Mouse (Mus musculus): ENCODE measurements around the gene Dock1. TPM values are rescaled to one million over a fixed set of nuclear protein-coding genes. Genes with fewer than 3 reads are reported as not detected.

Gene Dock1
- total RNA-seq (2018; cell fraction: chromatin; rRNA removed), result 100 to 1,000 TPM; 158 to 476 (median 255) TPM
- total RNA-seq (2018; cell fraction: cytosol; rRNA removed), result 10 to 100 TPM; 14.5 to 38.4 (median 28.0) TPM
- total RNA-seq (2018; cell fraction: nucleus; rRNA removed), result 100 to 1,000 TPM in 10 of 26 experiments, 10 to 100 TPM in 16; 30.8 to 247 (median 82.1) TPM
- 15.0 to 24.6 TPM (median 23.4 TPM) in 3 replicates for polyA plus RNA-seq (2018)

DNA sequence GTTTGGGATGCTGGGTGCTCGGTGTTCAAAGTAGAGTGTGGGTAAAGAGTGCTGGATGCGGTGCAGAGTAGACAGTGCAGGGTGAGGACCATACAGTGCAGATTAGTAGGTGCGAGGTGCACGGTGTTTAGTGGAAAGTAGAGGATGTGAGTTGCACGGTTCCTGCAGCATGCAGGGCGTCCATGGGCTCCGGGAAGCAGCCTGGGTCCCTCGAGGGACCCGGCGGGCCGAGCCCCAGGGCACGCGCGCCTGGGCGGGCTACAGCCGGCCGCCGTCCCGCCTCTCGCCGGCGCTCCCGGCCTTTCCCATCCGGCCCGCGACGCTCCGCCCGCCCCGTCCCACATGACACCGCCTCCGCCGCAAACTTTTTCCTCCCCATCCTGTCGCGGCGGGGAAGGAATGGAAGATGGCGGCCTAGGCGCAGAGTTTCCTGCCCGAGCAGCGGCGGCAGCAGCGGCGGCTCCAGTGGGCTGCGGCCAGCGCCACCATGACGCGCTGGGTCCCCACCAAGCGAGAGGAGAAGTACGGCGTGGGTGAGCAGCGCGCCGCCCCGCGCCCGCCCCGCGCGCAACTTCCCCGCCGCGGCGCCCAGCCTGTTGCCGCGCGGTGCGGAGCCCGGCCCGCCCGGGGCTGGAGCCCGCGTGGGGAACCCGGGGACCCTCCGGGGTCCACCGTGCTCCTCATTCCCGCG, at the start of gene Dock1:
Dock1 (plus strand) TSS at position 343 of the 691 bp plus-strand sequence.
- Histone ChIP-seq H3K4me3 (ENCODE audit: inconsistent target) (peak within 1 kb of the TSS; percentile 57), H3K27ac (peak within 1 kb of the TSS; percentile 69)
- 2% methylated on average over 62 of the region's 77 CpGs for WGBS (ENCODE audit: missing documents)

DNA sequence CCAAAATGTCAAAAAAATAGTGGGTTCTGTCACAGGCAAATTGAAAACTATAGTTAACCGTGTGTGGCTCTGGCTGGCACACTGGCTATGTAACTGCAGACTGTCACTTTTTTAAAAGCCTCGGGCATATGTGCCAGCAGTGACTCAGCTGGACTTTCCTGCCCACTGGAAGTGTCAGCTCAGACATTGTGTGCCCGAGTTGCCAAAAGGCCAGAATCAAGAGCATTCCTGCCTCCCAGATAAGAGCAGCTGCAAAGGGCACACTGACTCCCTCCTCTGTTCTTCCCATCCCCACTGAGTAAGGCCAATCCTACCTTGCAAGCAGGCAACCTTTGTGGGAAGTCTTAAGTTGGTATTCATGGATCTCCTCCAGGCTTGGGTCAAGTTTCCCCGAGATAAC, 42.5 kb upstream of the Dock1 start:
- H3K79me2 ChIP-seq (ENCODE audit: inconsistent target), result no peaks in the 10 kb centered on the region
- H3K4me3 ChIP-seq (ENCODE audit: inconsistent target), result no peak overlapping the region
- no peaks in the 10 kb centered on the region for H3K36me3 ChIP-seq (ENCODE audit: inconsistent target)
- no peak overlapping the region for H3K27ac ChIP-seq
- 72% methylated on average over 4 of the region's 4 CpGs for WGBS (ENCODE audit: missing documents)

More for the DNA sequence above, at the start of gene Dock1:
- Histone ChIP-seq H3K79me2 (ENCODE audit: inconsistent target) (peaks cover 47% of the 10 kb centered on the region; the same call in 1 of the 2 replicates), H3K36me3 (ENCODE audit: inconsistent target) (no peaks in the 10 kb centered on the region)

DNA sequence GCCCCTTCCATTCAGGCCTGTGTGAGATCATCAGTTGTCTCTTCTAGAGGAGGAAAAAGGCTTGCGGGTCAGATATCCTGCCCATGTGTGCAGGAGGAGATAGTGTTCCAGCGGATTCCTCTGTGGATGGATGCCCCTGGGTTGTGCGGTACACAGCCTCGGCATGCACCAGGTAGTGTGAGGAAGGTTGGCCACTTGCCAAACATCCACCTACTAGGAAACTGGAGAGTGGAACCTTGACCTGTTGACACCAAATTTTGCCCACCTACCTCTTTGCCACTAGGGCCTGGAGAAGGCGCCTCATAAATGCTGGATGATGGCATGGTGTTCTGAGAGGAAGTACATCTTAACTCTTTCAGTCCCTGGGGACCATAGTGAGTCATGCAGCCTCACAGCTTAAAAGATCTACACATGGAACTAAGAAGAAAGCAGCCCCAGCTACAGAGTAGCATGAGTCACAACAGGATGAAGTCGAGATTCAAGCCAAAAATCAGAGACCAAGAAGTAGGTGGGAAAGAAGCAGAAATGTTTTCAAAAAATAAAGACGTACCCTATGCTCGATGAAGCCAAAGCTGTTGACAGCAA, 20.1 kb upstream of the Dock1 start:
- H3K27ac ChIP-seq, result no peak overlapping the region
- no peaks in the 10 kb centered on the region for H3K36me3 ChIP-seq (ENCODE audit: inconsistent target)
- H3K4me3 ChIP-seq (ENCODE audit: inconsistent target), result no peak overlapping the region
- 75% methylated on average over 8 of the region's 8 CpGs for WGBS (ENCODE audit: missing documents)
- H3K79me2 ChIP-seq (ENCODE audit: inconsistent target), result no peaks in the 10 kb centered on the region

DNA sequence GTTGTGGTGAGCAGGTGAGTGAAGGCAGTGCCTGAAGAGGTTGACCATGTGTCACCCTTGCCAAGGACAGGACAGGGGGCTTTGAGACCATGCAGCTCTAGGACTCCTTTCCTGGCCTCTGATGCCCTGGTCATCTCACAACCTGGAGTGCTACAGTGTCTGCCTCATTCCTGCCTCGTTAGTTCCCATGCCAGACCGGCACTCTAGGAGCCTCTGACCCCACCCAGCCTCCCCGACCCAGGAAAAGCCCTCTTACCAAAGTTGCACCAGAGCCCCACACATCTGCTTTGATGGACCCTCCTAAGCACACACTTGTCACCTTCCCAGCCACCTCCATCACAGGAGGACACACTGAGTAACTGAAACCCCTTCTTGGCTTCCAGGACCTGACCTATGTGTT, 19.4 kb upstream of the Dock1 start:
- Histone ChIP-seq H3K27ac (no peak overlapping the region), H3K36me3 (ENCODE audit: inconsistent target) (no peaks in the 10 kb centered on the region), H3K4me3 (ENCODE audit: inconsistent target) (no peak overlapping the region), H3K79me2 (ENCODE audit: inconsistent target) (no peaks in the 10 kb centered on the region)
- 83% methylated on average over 3 of the region's 3 CpGs for WGBS (ENCODE audit: missing documents)

DNA sequence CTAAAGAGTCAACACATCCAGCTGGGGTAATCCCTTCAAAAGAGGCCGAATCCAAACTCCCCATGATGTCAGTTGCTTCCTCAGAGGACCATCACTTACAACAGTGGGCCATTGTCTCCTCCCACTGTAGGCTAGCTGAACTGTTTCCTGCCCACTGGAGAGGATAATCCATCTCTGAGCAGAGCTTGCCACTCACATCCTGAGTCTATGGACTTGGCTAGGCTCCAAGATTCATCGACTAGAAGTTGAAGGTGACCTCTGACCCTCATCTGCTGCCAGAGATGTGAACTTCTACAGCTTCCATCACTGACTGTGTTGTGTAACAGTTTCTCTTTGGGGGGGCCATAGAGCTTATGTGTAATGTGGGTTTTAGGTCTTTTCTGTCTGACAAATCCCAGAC, 7.2 kb upstream of the Dock1 start:
- 38% methylated on average over 2 of the region's 2 CpGs for WGBS (ENCODE audit: missing documents)
- no peaks in the 10 kb centered on the region for H3K36me3 ChIP-seq (ENCODE audit: inconsistent target)
- H3K4me3 ChIP-seq (ENCODE audit: inconsistent target), result no peak overlapping the region
- no peaks in the 10 kb centered on the region for H3K79me2 ChIP-seq (ENCODE audit: inconsistent target)
- H3K27ac ChIP-seq, result no peak overlapping the region

DNA sequence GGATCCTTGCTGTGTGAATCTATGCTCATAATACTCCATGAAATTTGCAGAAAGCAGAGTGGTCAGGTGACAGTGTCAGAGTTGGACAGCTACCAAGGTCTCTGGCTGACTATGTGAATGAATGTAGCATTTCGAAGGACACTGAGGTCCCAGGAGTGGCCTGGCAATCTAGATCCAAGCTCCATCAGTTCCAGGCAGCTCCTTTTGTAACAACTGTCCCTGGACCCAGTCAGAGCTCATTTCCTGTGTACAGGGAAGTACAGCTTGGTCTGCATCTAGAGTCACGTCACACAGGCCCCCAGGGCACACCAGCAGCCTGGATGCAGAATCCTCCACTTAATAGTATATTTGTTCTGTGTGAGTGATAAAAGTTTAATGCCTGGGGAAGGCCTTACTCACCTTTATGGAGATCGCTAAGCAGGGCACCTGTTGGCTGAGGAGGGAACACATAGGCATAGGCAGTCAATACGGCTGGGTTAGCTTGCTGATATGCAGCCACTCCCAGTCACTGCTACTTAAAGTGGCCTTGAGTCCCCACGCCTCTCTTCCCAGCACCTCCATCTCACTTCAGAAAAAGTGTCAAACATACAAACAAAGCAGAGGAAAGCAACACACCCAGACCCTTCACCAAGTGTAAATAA, 4.7 kb upstream of the Dock1 start:
- Histone ChIP-seq H3K79me2 (ENCODE audit: inconsistent target) (no peaks in the 10 kb centered on the region), H3K4me3 (ENCODE audit: inconsistent target) (no peak overlapping the region), H3K27ac (no peak overlapping the region), H3K36me3 (ENCODE audit: inconsistent target) (no peaks in the 10 kb centered on the region)
- 88% methylated on average over 4 of the region's 5 CpGs for WGBS (ENCODE audit: missing documents)

DNA sequence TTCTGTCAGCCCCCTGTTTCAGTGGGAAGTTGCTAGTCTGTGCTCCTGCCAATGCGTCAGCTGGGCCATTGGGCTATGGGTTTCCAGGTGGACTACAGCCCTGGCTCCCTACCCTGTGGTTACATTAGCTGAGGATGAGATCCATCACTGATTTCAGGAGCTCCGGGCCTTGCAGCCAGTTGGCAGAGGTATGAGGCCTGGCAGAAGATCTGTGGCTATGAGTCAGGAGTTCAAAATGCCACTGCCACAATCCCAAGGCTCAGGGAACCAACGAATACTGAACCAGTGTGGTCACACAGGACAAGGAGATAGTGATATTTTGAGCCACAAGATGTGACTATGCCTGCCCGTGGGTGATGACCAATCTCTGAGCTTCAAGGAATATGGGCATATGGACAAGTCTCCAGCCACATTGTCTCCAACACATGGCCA, 3.2 kb upstream of the Dock1 start:
- H3K4me3 ChIP-seq (ENCODE audit: inconsistent target), result no peak overlapping the region
- no peaks in the 10 kb centered on the region for H3K36me3 ChIP-seq (ENCODE audit: inconsistent target)
- WGBS (ENCODE audit: missing documents), result 86% methylated on average over 4 of the region's 4 CpGs
- no peak overlapping the region for H3K27ac ChIP-seq
- peaks cover 15% of the 10 kb centered on the region; the same call in 1 of the 2 replicates for H3K79me2 ChIP-seq (ENCODE audit: inconsistent target)

DNA sequence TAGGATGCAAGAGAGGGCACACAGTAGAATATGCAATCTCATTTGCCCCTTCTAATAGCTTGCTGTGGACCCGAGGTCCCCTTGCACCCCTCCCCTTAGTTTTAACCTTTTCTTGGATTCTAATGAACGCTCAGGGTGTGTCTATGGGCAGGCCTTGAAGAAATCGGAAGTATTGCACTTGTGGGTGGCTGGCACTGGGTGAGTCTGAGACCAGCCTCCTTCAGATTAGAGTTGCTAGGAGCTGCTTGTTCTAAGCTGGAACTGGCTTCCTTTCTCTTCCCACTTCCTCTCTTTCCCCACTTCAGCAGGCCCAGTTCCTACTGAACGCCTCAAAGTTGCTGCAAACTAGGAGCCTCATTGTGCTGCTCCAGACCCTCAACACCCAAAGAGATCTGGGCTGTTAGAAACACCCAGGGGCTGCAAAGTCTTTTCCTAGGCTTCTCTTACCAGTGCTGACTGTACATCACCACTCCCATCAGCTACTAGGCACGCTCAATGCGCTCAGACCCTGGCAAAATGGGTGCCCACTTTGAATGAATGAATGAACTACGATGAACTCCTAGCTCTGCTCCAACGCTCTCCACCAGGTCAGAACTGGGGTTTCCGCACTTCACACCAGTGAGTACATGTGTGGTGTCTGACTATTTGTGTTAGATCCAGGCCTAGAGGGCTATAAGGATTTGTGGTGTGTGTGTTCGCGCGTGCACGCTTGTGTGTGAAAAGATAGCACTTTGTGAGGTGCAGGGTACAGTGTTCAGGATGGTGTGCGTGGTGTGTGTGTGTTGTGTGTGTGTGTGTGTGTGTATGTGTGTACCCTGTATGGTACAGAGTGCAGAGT, 761 bp upstream of the Dock1 start:
- H3K36me3 ChIP-seq (ENCODE audit: inconsistent target), result no peaks in the 10 kb centered on the region
- peaks cover 39% of the 10 kb centered on the region; the same call in 1 of the 2 replicates for H3K79me2 ChIP-seq (ENCODE audit: inconsistent target)
- WGBS (ENCODE audit: missing documents), result 64% methylated on average over 13 of the region's 14 CpGs
- peak overlapping the region; percentile 69 for H3K27ac ChIP-seq
- peak overlapping the region; percentile 8; the same call in 1 of the 2 replicates for H3K4me3 ChIP-seq (ENCODE audit: inconsistent target)

DNA sequence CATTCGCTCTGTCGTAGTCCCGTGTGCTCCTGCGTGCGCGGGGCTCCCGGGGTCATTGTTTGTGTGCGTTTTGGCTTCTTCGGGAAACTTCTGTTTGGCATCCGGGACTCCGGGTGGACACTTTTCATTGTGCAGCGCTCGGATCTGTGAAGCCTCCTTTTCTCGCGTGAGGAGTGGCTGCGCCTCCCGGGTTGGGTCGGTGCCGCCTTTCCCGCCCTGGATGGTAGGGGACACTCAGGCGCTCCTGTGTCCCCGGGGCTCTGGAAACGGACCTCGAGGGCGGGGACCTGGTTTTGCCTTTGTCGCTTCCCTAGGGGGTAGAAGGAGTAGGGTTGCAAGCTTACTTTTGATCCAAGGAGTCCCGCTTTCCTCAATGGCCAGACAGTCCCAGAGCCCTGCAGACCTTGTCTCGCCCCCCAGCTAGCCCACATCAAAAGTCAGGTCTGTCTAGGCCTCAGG, 578 bp downstream of the Dock1 start:
- H3K36me3 ChIP-seq (ENCODE audit: inconsistent target), result no peaks in the 10 kb centered on the region
- H3K4me3 ChIP-seq (ENCODE audit: inconsistent target), result peak overlapping the region; percentile 57
- peaks cover 52% of the 10 kb centered on the region; the same call in 1 of the 2 replicates for H3K79me2 ChIP-seq (ENCODE audit: inconsistent target)
- 12% methylated on average over 28 of the region's 28 CpGs for WGBS (ENCODE audit: missing documents)
- no peak overlapping the region for H3K27ac ChIP-seq

DNA sequence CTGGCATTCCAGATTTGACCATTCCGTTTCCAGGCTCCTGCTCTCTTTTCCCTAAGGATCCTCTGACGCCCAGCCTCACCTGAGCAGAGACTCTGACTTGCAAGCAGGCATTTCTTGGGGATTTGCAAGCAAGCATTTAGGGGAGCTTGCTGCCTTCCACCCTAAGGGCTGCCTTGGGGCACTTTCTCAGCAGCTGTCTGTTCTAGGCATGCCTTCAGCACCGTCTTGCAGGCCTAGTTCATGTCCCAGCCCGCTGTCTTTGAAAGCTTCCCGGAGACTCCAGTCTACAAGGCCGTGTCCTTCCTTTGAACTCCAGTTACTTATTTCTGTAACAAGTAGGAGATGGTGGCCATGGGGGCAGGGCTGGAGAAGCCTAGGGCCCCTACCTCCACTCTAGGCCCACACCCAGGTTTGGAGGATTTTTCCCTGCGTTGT, 1.0 kb downstream of the Dock1 start:
- Histone ChIP-seq H3K36me3 (ENCODE audit: inconsistent target) (no peaks in the 10 kb centered on the region), H3K4me3 (ENCODE audit: inconsistent target) (peak overlapping the region; percentile 57), H3K79me2 (ENCODE audit: inconsistent target) (peaks cover 57% of the 10 kb centered on the region; the same call in 1 of the 2 replicates), H3K27ac (no peak overlapping the region)
- WGBS (ENCODE audit: missing documents), result 92% methylated on average over 7 of the region's 7 CpGs

DNA sequence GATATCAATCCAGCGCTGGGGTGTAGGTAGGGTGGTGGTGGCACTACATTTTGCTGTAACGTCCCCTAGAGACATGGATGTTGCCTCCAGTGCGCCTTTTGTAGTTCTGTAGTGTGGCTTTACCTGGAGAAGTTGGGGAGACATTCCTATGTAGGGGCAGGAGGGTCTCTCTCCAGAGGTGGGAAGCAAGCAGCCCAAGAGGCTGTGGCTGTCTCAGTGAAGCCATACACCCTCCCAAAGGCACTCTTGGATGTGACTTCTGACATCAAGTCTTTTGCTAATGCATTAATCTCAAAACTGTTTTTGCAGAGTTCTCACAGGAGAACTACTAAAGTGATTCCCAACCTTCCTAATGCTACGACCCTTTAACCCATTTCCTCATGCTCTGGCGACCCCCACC, 2.7 kb downstream of the Dock1 start:
- Histone ChIP-seq H3K79me2 (ENCODE audit: inconsistent target) (peaks cover 73% of the 10 kb centered on the region), H3K36me3 (ENCODE audit: inconsistent target) (no peaks in the 10 kb centered on the region), H3K27ac (no peak overlapping the region), H3K4me3 (ENCODE audit: inconsistent target) (no peak overlapping the region)
- 98% methylated on average over 4 of the region's 5 CpGs for WGBS (ENCODE audit: missing documents)

DNA sequence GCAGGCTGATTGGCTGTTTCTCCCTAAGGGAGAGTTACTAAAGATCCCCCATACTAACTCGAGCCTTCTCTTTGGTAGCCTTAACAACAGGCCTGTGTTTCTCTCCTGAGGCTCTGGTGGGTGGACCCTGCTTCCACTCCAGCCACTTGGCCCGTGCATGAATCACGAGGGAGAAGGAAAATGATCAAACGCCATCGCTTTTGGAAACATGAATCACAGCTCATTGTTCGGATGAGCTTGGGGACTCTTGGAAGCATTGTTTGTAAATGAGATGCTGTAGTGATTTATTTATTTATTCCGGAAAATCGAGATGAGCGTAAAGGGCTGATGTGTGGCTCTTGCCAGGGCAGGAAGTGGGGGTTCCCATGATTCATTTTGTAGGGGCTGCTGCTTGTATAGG, 3.5 kb downstream of the Dock1 start:
- H3K36me3 ChIP-seq (ENCODE audit: inconsistent target), result no peaks in the 10 kb centered on the region
- peaks cover 81% of the 10 kb centered on the region for H3K79me2 ChIP-seq (ENCODE audit: inconsistent target)
- no peak overlapping the region for H3K4me3 ChIP-seq (ENCODE audit: inconsistent target)
- H3K27ac ChIP-seq, result no peak overlapping the region
- 87% methylated on average over 9 of the region's 9 CpGs for WGBS (ENCODE audit: missing documents)

DNA sequence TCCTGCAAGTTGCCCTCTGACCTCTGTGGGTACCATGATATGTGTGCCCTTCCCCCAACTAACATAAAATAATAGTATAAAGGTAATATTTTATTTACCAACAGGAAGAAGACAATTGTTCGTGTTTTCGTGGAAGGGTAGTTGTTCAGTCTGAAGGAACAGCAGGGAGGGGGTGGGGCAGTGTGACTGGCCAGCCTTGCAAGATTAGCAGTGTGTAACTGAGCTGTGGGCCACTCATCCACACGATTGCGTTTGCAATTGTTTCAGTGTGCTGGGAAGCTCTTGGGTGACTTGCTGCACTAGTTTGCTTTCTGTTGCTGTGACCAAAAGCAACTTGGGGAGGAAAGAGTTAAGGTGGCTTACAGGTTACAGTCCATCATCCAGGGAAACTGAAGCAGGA, 7.4 kb downstream of the Dock1 start:
- H3K36me3 ChIP-seq (ENCODE audit: inconsistent target), result no peaks in the 10 kb centered on the region
- 85% methylated on average over 4 of the region's 4 CpGs for whole genome bisulfite sequencing (ENCODE audit: missing documents)
- H3K79me2 ChIP-seq (ENCODE audit: inconsistent target), result peaks cover 90% of the 10 kb centered on the region
- H3K4me3 ChIP-seq (ENCODE audit: inconsistent target), result no peak overlapping the region
- no peak overlapping the region for H3K27ac ChIP-seq
